Mouse (Mus musculus) heart, embryonic 15.5 days (tissue): ENCODE measurements around the gene Vps41. TPM values are rescaled to one million over a fixed set of nuclear protein-coding genes. Genes with fewer than 3 reads are reported as not detected.

Source experiments
- ATAC-seq: fragments of 200-750 bp; cut with Nextera tagmentation; replicated peaks from 2 replicates; pipeline ENCODE4 v1.8.0; 2017; ENCODE audit warnings: low read depth, moderate TSS enrichment; ENCODE audit not compliant: insufficient number of reproducible peaks, insufficient read depth, low FRiP score
- H3K27ac ChIP-seq: fragments of 300-500 bp; sonication (generic); 2 replicates; pipeline ENCODE4 v1.5.1; 2015; ENCODE audit warnings: mild to moderate bottlenecking, inconsistent platforms
- H3K27me3 ChIP-seq: fragments of 300-500 bp; sonication (generic); 2 replicates; pipeline ENCODE4 v1.6.1; 2015; ENCODE audit warnings: inconsistent platforms
- H3K36me3 ChIP-seq: fragments of 300-500 bp; sonication (generic); 2 replicates; pipeline ENCODE4 v1.6.1; 2015; ENCODE audit warnings: mild to moderate bottlenecking, inconsistent platforms
- H3K4me1 ChIP-seq: fragments of 300-500 bp; sonication (generic); replicated peaks from 2 replicates; pipeline ENCODE4 v1.6.1; 2015; ENCODE audit warnings: inconsistent platforms
- H3K4me2 ChIP-seq: fragments of 300-500 bp; sonication (generic); 2 replicates; pipeline ENCODE4 v1.6.1; 2015; ENCODE audit warnings: inconsistent platforms, mild to moderate bottlenecking, moderate library complexity
- H3K4me3 ChIP-seq: fragments of 300-500 bp; sonication (generic); 2 replicates; pipeline ENCODE4 v1.5.1; 2015; ENCODE audit warnings: mild to moderate bottlenecking, inconsistent platforms
- H3K9ac ChIP-seq: fragments of 300-500 bp; sonication (generic); 2 replicates; pipeline ENCODE4 v1.6.1; 2015; ENCODE audit warnings: mild to moderate bottlenecking, inconsistent platforms
- H3K9me3 ChIP-seq: fragments of 300-500 bp; sonication (generic); replicated peaks from 2 replicates; pipeline ENCODE4 v1.6.1; 2016; ENCODE audit warnings: inconsistent platforms
- WGBS: fragments of 180-500 bp; shearing (Covaris S2); methylation state at CpG from one replicate; pipeline ENCODE4 v1.1.7; 2015; ENCODE audit warnings: mixed read lengths; 5-methylcytosine and 5-hydroxymethylcytosine counted together
- polyA plus RNA-seq: library from polyadenylated mRNA; unstranded; fragments of >200 nt; fragmentation: Nextera tagmentation; extraction: Ambion mirVana; gene quantifications from 2 replicates; pipeline ENCODE4 v1.2.1, GENCODE M21; 2015

Vps41 gene
- polyA plus RNA-seq, 1 experiment from 2014 or later, result 39.6 TPM

DNA sequence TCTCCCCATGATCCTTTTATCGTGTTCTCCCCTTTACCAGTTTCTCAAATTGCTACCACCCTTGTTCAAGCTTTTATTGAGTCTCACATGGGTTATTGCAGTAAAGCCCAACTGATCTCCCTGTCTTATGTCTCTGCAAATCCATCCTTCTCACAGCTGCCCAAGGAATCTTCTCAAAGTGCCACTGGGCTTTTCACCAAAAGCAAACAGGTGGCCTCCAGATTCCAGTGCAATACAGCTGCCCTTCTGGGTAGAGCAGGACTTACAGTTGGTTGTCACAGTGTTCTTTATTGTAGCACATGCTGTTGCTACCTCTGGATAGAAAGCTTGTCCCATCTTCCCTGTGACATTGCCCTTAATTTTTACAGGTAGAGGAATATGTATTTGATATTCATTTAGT lies 44.4 kb downstream of the Vps41 start:
- Histone ChIP-seq H3K9me3 (no peaks in the 10 kb centered on the region), H3K4me3 (no peak overlapping the region), H3K36me3 (no peaks in the 10 kb centered on the region), H3K27me3 (no peaks in the 10 kb centered on the region), H3K4me2 (no peak overlapping the region), H3K27ac (no peak overlapping the region), H3K4me1 (no peaks in the 10 kb centered on the region), H3K9ac (no peak overlapping the region)
- ATAC-seq, result no peak
- WGBS, result 81% methylated on average over 1 of the region's 1 CpGs

DNA sequence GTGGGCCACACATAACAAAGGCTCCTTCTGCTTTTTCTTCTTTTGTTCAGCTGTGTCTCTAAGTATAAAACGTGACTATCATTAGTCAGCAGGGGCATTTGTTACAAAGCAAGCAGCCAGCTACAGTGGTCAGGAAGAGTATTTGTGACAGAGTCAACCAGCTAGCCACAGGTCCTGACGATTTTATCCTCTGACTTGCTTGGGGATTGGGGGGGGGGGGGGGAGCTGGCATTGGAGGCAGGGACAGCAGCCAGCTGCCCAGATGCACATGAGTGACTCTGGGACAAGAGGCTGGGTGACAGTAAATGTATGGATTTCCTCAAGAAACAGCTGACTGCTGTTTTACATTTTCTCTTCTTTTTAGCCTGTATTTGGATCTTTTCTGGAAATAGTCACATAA lies 50.8 kb downstream of the Vps41 start:
- Histone ChIP-seq H3K9me3 (no peaks in the 10 kb centered on the region), H3K27ac (no peak overlapping the region), H3K9ac (no peak overlapping the region), H3K36me3 (no peaks in the 10 kb centered on the region), H3K4me2 (no peak overlapping the region), H3K4me3 (no peak overlapping the region), H3K4me1 (no peaks in the 10 kb centered on the region), H3K27me3 (no peaks in the 10 kb centered on the region)
- ATAC-seq, result no peak
- 23% methylated on average over 2 of the region's 2 CpGs for WGBS

DNA sequence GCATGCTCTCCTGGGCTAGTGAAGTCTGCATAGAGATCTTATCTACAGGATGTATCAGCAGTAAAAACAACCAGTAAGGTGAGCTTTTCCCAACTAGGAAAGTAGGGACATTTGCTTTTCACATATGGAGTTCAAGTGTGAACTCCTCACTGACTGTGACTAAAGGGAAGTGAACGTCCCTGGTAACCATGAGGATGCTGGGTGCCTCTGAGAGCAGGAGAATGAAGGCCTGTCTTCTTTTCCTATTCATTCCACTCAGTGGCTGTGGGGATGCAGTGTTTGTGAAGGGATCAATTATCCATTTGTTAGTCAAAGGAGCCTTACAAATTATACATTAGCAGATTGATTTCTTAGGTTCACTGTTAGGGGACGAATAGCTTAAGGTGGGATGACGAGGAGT lies 51.4 kb downstream of the Vps41 start:
- no peaks in the 10 kb centered on the region for H3K4me1 ChIP-seq
- no peak overlapping the region for H3K4me3 ChIP-seq
- no peak for ATAC-seq
- H3K27ac ChIP-seq, result no peak overlapping the region
- H3K27me3 ChIP-seq, result no peaks in the 10 kb centered on the region
- H3K9ac ChIP-seq, result no peak overlapping the region
- no peaks in the 10 kb centered on the region for H3K9me3 ChIP-seq
- no peaks in the 10 kb centered on the region for H3K36me3 ChIP-seq
- no peak overlapping the region for H3K4me2 ChIP-seq
- WGBS, result 81% methylated on average over 3 of the region's 3 CpGs

DNA sequence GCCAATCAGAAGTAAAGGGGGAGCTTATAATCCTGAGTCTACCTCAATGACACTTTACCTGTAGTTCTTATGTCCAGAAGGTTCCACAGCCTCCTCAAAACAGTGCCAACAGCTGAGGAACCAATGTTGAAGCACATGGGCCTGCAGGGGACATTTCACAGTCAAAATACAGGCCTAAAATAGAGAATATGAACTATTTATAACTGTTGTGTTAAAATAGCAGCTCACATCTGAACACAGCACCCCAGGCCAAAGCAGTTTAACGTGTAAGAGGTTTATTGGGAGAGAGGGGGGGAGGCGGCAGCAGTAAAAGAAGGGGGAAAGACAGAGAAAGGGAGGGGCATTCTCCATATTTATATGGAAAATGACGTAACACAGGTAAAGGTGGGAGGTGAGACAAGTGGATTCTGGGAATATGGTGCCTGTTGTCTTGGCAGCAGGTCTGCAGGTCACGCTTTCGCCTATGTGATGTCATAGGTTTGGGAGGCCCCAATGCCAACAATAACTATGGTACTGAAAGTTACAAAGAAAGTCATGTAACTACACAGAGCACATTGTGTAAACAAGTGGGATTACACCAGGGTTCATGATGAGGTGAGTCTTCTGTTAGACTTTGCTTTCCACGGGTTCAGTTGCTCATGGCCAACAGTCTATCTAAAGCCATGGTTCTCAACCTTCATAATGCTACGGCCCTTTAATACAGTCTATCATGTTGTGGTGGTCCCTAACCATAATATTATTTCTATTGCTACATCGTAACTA lies 56.5 kb downstream of the Vps41 start:
- Histone ChIP-seq H3K9ac (no peak overlapping the region), H3K27me3 (no peaks in the 10 kb centered on the region), H3K9me3 (no peaks in the 10 kb centered on the region), H3K27ac (no peak overlapping the region), H3K36me3 (no peaks in the 10 kb centered on the region), H3K4me2 (no peak overlapping the region), H3K4me1 (no peaks in the 10 kb centered on the region), H3K4me3 (no peak overlapping the region)
- 81% methylated on average over 8 of the region's 8 CpGs for WGBS
- ATAC-seq, result no peak

DNA sequence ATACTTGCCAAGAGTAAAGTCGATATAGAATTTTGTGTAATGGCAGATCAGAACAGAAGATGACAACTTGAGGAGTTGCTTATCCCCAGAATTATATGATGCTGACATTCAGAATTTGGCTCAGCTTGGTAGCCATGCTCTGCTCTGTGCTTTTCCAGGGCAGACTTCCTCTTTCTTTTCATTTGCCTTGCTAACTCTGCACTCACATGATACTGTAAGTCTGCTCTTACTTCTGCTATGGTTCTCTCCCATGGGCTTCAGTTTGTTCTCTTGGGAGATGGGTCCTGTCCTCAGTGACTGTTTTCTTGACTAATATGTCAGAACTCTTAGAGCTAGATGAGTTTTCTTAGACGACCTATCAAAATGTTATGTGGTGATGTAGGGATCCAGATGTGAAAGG lies 64.2 kb downstream of the Vps41 start:
- no peak overlapping the region for H3K4me2 ChIP-seq
- WGBS, result 81% methylated on average over 2 of the region's 2 CpGs
- ATAC-seq, result no peak

DNA sequence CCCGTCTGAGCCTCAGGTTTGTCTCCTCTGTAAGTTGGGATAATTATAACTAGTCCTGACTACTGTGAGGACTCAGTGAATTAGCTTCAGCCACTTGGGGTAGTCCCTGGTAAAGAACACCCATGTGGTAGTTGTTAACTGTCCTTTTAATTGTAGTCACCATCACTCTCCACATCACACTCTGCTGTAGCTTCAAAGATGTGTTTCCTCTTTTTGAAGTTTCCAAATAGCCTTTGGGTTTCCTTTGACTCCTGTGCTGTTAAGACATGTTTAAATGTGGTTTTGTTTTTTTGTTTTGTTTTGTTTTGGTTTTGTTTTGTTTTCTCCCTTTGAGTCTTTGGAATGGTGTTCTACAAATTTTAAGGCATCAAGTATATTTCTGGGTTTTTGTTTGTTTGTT lies 68.6 kb downstream of the Vps41 start:
- no peak overlapping the region for H3K27ac ChIP-seq
- WGBS, result 78% methylated on average over 1 of the region's 1 CpGs
- H3K9me3 ChIP-seq, result no peaks in the 10 kb centered on the region
- no peak overlapping the region for H3K4me3 ChIP-seq
- no peak overlapping the region for H3K4me2 ChIP-seq
- H3K27me3 ChIP-seq, result no peaks in the 10 kb centered on the region
- no peaks in the 10 kb centered on the region for H3K36me3 ChIP-seq
- no peak overlapping the region for H3K9ac ChIP-seq
- no peak for ATAC-seq
- H3K4me1 ChIP-seq, result peaks cover 8% of the 10 kb centered on the region

More for the DNA sequence above, 64.2 kb downstream of the Vps41 start:
- Histone ChIP-seq H3K4me1 (no peaks in the 10 kb centered on the region), H3K4me3 (no peak overlapping the region), H3K27me3 (no peaks in the 10 kb centered on the region), H3K27ac (no peak overlapping the region), H3K9me3 (no peaks in the 10 kb centered on the region), H3K36me3 (no peaks in the 10 kb centered on the region), H3K9ac (no peak overlapping the region)

DNA sequence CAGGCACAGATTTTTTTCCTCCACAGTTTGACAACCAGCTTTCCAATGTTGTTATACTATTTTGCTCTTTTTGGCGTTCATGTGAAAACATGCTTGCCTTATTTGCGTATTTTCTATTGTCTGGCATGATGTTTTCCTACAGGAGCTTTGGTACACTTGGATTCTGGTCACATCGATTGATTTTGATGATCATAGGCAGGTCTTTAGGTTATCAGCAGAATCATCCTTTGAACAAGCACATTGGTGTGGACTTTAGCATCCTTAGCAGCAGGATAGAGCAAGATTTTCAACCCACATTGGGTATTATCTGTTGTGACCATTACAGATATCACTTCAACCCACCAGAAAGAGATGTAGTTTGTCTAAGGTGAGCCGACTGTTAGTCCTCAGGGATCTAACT lies 71.0 kb downstream of the Vps41 start:
- Histone ChIP-seq H3K9ac (no peak overlapping the region), H3K4me1 (peaks cover 11% of the 10 kb centered on the region), H3K36me3 (no peaks in the 10 kb centered on the region), H3K27ac (no peak overlapping the region), H3K9me3 (no peaks in the 10 kb centered on the region), H3K27me3 (no peaks in the 10 kb centered on the region), H3K4me3 (no peak overlapping the region), H3K4me2 (no peak overlapping the region)
- 87% methylated on average over 4 of the region's 4 CpGs for WGBS
- no peak for ATAC-seq

DNA sequence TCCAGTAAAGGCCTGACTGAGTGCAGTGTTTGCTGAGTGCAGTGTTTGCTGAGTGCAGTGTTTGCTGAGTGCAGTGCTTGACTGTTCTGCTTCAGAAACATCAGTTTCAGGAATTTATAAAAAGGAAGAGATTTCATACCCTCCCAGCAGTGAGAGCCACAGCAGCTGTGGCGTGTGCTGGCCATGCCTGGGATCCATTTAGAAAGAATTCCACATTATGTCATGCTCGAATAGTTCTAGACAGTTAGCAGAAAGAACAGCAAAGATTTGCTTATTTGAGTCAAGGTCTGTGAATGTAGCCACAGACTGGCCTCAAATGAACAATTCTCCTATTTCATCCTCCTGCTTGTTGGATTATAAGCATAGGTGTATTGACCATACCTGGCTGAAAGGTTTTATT lies 71.6 kb downstream of the Vps41 start:
- Histone ChIP-seq H3K27me3 (no peaks in the 10 kb centered on the region), H3K4me2 (no peak overlapping the region)
- WGBS, result 70% methylated on average over 2 of the region's 2 CpGs

DNA sequence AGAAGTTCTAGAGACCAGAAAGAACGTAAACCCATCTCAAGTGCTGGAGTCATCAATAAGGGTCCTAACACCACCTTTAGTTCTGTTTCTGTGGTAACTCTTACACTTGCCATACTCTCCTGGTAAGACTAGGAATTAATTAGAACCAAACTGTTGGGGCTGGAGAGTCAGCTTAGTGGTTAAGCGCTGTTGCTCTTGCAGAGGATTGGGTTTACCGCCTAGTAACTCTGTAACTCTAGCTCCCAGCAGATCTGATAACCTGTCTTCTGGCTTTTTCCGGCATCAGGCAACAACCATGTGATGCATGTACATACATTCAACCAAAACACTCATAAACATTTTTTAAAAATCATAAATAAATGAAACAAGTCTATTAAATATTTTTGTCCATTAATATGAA lies 72.6 kb downstream of the Vps41 start:
- no peak for ATAC-seq
- H3K9me3 ChIP-seq, result no peaks in the 10 kb centered on the region
- H3K36me3 ChIP-seq, result no peaks in the 10 kb centered on the region
- H3K4me3 ChIP-seq, result no peak overlapping the region
- peaks cover 11% of the 10 kb centered on the region for H3K4me1 ChIP-seq
- H3K27me3 ChIP-seq, result no peaks in the 10 kb centered on the region
- peak overlapping the region; percentile 12; the same call in 1 of the 2 replicates for H3K27ac ChIP-seq
- 80% methylated on average over 4 of the region's 4 CpGs for WGBS
- no peak overlapping the region for H3K4me2 ChIP-seq
- H3K9ac ChIP-seq, result no peak overlapping the region

More for the DNA sequence above, 71.6 kb downstream of the Vps41 start:
- no peak overlapping the region for H3K9ac ChIP-seq
- peaks cover 11% of the 10 kb centered on the region for H3K4me1 ChIP-seq
- H3K36me3 ChIP-seq, result no peaks in the 10 kb centered on the region
- H3K27ac ChIP-seq, result no peak overlapping the region
- ATAC-seq, result no peak
- H3K4me3 ChIP-seq, result no peak overlapping the region
- no peaks in the 10 kb centered on the region for H3K9me3 ChIP-seq

DNA sequence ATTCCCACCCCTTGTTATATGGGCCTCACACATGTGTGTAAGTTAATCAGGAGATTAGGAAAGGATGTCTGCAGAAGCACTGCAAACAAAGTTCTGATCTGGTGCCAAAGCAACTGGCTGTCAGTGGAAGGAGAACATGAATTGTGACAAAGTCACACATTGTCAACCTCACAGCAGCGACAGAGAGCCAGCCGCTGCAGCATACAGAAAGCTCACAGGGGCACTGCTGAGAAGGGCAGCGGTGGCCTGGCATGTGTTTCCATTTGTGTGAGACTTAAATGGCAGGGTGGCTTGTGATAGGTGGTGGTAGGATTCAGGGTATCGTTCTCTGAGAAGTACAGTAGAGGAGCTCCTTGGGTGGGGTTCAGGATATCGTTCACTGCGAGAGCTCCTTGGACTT lies 73.0 kb downstream of the Vps41 start:
- no peaks in the 10 kb centered on the region for H3K27me3 ChIP-seq
- H3K4me1 ChIP-seq, result peaks cover 11% of the 10 kb centered on the region
- peak overlapping the region; percentile 38 for H3K4me2 ChIP-seq
- no peaks in the 10 kb centered on the region for H3K9me3 ChIP-seq
- no peak overlapping the region; the same call in 1 of the 2 replicates for H3K4me3 ChIP-seq
- H3K9ac ChIP-seq, result no peak overlapping the region
- peak overlapping the region; percentile 12; the same call in 1 of the 2 replicates for H3K27ac ChIP-seq
- H3K36me3 ChIP-seq, result no peaks in the 10 kb centered on the region
- WGBS, result 37% methylated on average over 6 of the region's 6 CpGs
- ATAC-seq, result 0 out of 2 replicates have a peak, but pooled peaks have one; percentile 47

DNA sequence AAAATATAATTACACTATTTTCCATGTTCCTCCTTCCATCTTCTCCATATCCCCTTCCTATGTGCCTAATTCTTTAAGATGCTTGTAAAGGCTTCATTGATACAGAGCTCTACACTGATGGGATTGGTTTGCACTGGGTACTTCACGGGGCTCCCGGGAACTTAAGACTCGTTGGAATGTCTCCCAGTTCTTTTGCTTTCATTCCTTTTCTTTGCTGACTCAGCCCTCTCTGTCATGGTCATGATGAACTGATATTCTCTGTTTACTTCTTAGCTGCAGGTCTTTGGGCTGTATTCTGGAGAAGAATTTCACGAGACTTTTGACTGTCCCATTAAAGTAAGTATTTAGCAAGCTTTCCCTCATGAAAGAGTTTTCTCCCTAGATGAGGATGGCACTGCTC lies 74.2 kb downstream of the Vps41 start:
- no peak for ATAC-seq
- H3K4me3 ChIP-seq, result no peak overlapping the region
- H3K27ac ChIP-seq, result no peak overlapping the region
- no peaks in the 10 kb centered on the region for H3K27me3 ChIP-seq
- H3K4me1 ChIP-seq, result peaks cover 11% of the 10 kb centered on the region
- H3K9ac ChIP-seq, result no peak overlapping the region
- H3K9me3 ChIP-seq, result no peaks in the 10 kb centered on the region
- no peaks in the 10 kb centered on the region for H3K36me3 ChIP-seq
- 62% methylated on average over 4 of the region's 4 CpGs for WGBS
- no peak overlapping the region for H3K4me2 ChIP-seq

DNA sequence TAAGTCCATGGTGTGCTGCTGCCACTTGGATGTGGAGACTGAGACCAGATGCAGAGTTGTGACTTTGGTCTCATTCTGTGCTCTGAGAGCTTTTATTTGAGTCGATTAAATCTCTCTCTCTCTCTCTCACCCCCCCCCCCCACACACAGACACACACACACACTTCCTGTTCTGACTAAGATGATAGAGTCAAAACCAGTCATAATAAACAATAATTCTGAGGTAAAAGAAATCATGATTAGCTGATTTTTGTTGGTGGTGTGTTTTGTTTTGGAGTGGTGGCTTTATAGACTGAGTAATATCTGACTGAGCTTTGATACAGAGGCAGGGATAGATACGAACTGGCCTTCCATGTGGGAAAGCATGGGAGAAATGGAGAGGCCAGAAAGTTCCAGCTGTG lies 74.6 kb downstream of the Vps41 start:
- 81% methylated on average over 2 of the region's 2 CpGs for WGBS

More for the DNA sequence above, 74.6 kb downstream of the Vps41 start:
- no peak overlapping the region for H3K9ac ChIP-seq
- H3K27ac ChIP-seq, result no peak overlapping the region
- no peak overlapping the region for H3K4me3 ChIP-seq
- H3K4me1 ChIP-seq, result peaks cover 11% of the 10 kb centered on the region
- H3K4me2 ChIP-seq, result no peak overlapping the region
- H3K27me3 ChIP-seq, result no peaks in the 10 kb centered on the region
- H3K36me3 ChIP-seq, result no peaks in the 10 kb centered on the region
- ATAC-seq, result no peak
- H3K9me3 ChIP-seq, result no peaks in the 10 kb centered on the region
